In genomic region chr14:46821873-46822716, GRCm38 (mm10) we compare ENCODE assay signal across 8 mouse cellular contexts. TPM values are rescaled to one million over a fixed set of nuclear protein-coding genes. Genes with fewer than 3 reads are reported as not detected.
A peak's percentile ranks its signal among the peaks of the same experiment; 100 is the strongest.
DNase-seq lines count a peak whose midpoint lies in the region; ATAC-seq and TF ChIP-seq lines count a peak whose summit lies in the region.

Gene Gmfb (minus strand): TSS chr14:46822242.

- peak; percentile 78 for DNase-seq in 3T3-L1 (ENCODE audit: low read depth, low spot score)
- DNase-seq in adrenal gland, postnatal 4 days (ENCODE audit: low spot score in 2 of 2), result peak; percentile 93 to 95
- DNase-seq in embryonic facial prominence, embryonic 14.5 days (ENCODE audit: low spot score), result peak; percentile 96
- peak; percentile 97 to 99 for DNase-seq in heart, adult 2 months
- DNase-seq in kidney, adult 8-10 months, result peak; percentile 95 to 97
- DNase-seq in limb, embryonic 14.5 days (ENCODE audit: low spot score), result peak; percentile 87
- peak; percentile 95 for DNase-seq in midbrain, postnatal 0 days (ENCODE audit: low spot score)
- peak; percentile 89 to 96 for DNase-seq in spleen, postnatal 14 days (ENCODE audit: low spot score in 2 of 2)

- TF ChIP-seq EP300 in heart, adult 2 months (IDR thresholded peaks at IDR 0.05; ENCODE audit: insufficient read depth, low read depth, low read length), result peak; percentile 84; the same call in 1 of the 2 replicates

- no peaks in the 10 kb centered on the region for H3K9me3 ChIP-seq in embryonic facial prominence, embryonic 14.5 days (ENCODE audit: control insufficient read depth, low read length)
- no peaks in the 10 kb centered on the region for H3K9me3 ChIP-seq in limb, embryonic 14.5 days (ENCODE audit: control insufficient read depth, low read length)
- no peaks in the 10 kb centered on the region for H3K9me3 ChIP-seq in midbrain, postnatal 0 days (ENCODE audit: low read length)

- intact Hi-C loops in heart, adult 2 months (cut with DNase I), result loop anchor here (1.0 to 5.0 kb wide), 3 partner anchors 10 to 61 kb away; partner anchors contain the start of genes Cgrrf1, Cnih1 and Samd4

- ATAC-seq in embryonic facial prominence, embryonic 14.5 days (ENCODE audit: low read depth), result peak; percentile 97
- ATAC-seq in limb, embryonic 14.5 days (ENCODE audit: low FRiP score, low read depth), result peak; percentile 96
- peak; percentile 98 for ATAC-seq in midbrain, postnatal 0 days (ENCODE audit: low FRiP score)

- peaks cover 13% of the 10 kb centered on the region for H3K4me1 ChIP-seq in embryonic facial prominence, embryonic 14.5 days (ENCODE audit: control insufficient read depth, insufficient read depth, low read length)
- H3K4me1 ChIP-seq in heart, adult 2 months (ENCODE audit: control insufficient read depth, insufficient read depth, low read length), result peaks cover 6% of the 10 kb centered on the region
- H3K4me1 ChIP-seq in limb, embryonic 14.5 days (ENCODE audit: control insufficient read depth, insufficient read depth, low read length), result peaks cover 11% of the 10 kb centered on the region
- peaks cover 7% of the 10 kb centered on the region; the same call in 1 of the 2 replicates for H3K4me1 ChIP-seq in midbrain, postnatal 0 days (ENCODE audit: insufficient read depth, low read length)

- H3K4me2 ChIP-seq in embryonic facial prominence, embryonic 14.5 days (ENCODE audit: low read depth, low read length), result peak within 1 kb of the TSS; percentile 91
- H3K4me2 ChIP-seq in limb, embryonic 14.5 days (replicated peaks; ENCODE audit: low read depth, low read length, severe bottlenecking), result peak within 1 kb of the TSS; percentile 87
- H3K4me2 ChIP-seq in midbrain, postnatal 0 days (ENCODE audit: low read depth, low read length, poor library complexity, severe bottlenecking), result peak within 1 kb of the TSS; percentile 66

- 1% methylated on average over 62 of the region's 65 CpGs for WGBS in embryonic facial prominence, embryonic 14.5 days
- 1% methylated on average over 65 of the region's 65 CpGs for WGBS in heart, adult 2 months
- under 1% methylated on average over 56 of the region's 65 CpGs for WGBS in limb, embryonic 14.5 days
- WGBS in midbrain, postnatal 0 days, result under 1% methylated on average over 63 of the region's 65 CpGs

- TF ChIP-seq POLR2A in heart, adult 2 months (IDR thresholded peaks at IDR 0.05; ENCODE audit: insufficient read depth, low read depth, low read length), result peak; percentile 87
- peak; percentile 69; the same call in 1 of the 2 replicates for TF ChIP-seq POLR2A in limb, embryonic 14.5 days (IDR thresholded peaks at IDR 0.05; ENCODE audit: borderline replicate concordance, extremely low read depth, insufficient read depth, insufficient read length)

- 0 out of 2 replicates have a peak, but pooled peaks cover 4% of the 10 kb centered on the region for H3K27me3 ChIP-seq in embryonic facial prominence, embryonic 14.5 days (replicated peaks; ENCODE audit: control insufficient read depth, insufficient read depth, low read length)
- H3K27me3 ChIP-seq in heart, adult 2 months (ENCODE audit: control insufficient read depth, insufficient read depth, low read length), result no peaks in the 10 kb centered on the region
- H3K27me3 ChIP-seq in limb, embryonic 14.5 days (ENCODE audit: control insufficient read depth, insufficient read depth, low read length), result no peaks in the 10 kb centered on the region
- no peaks in the 10 kb centered on the region for H3K27me3 ChIP-seq in midbrain, postnatal 0 days (ENCODE audit: insufficient read depth, low read length)

- H3K79me2 ChIP-seq in heart, adult 2 months (replicated peaks; ENCODE audit: control insufficient read depth, insufficient read depth, low read length), result peaks cover 6% of the 10 kb centered on the region

- H3K36me3 ChIP-seq in embryonic facial prominence, embryonic 14.5 days (ENCODE audit: control insufficient read depth, insufficient read depth, low read length), result 0 out of 2 replicates have a peak, but pooled peaks cover 5% of the 10 kb centered on the region
- peaks cover 5% of the 10 kb centered on the region for H3K36me3 ChIP-seq in heart, adult 2 months (ENCODE audit: control insufficient read depth, insufficient read depth, low read length)
- peaks cover 5% of the 10 kb centered on the region for H3K36me3 ChIP-seq in limb, embryonic 14.5 days (ENCODE audit: control insufficient read depth, insufficient read depth, low read length)
- 0 out of 2 replicates have a peak, but pooled peaks cover under 1% of the 10 kb centered on the region for H3K36me3 ChIP-seq in midbrain, postnatal 0 days (ENCODE audit: insufficient read depth, low read length)

- TF ChIP-seq CTCF in heart, adult 2 months (IDR thresholded peaks at IDR 0.05), result peak; percentile 59
- TF ChIP-seq CTCF in midbrain, postnatal 0 days (IDR thresholded peaks at IDR 0.05), result peak; percentile 61

- H3K9ac ChIP-seq in embryonic facial prominence, embryonic 14.5 days (ENCODE audit: low read depth, low read length), result peak within 1 kb of the TSS; percentile 90
- H3K9ac ChIP-seq in heart, adult 2 months (ENCODE audit: low read depth, low read length), result peak within 1 kb of the TSS; percentile 84
- peak within 1 kb of the TSS; percentile 88 for H3K9ac ChIP-seq in limb, embryonic 14.5 days (ENCODE audit: low read depth, low read length, severe bottlenecking)
- H3K9ac ChIP-seq in midbrain, postnatal 0 days (replicated peaks; ENCODE audit: low read length, poor library complexity, severe bottlenecking), result peak within 1 kb of the TSS; percentile 66

- peak within 1 kb of the TSS; percentile 81 for H3K4me3 ChIP-seq in embryonic facial prominence, embryonic 14.5 days (ENCODE audit: low read depth, low read length)
- H3K4me3 ChIP-seq in heart, adult 2 months, result peak within 1 kb of the TSS; percentile 78
- H3K4me3 ChIP-seq in limb, embryonic 14.5 days (replicated peaks; ENCODE audit: low read length), result peak within 1 kb of the TSS; percentile 94
- peak within 1 kb of the TSS; percentile 52 for H3K4me3 ChIP-seq in midbrain, postnatal 0 days (ENCODE audit: low read depth, low read length)

- H3K27ac ChIP-seq in embryonic facial prominence, embryonic 14.5 days (replicated peaks; ENCODE audit: low read depth, low read length), result peak within 1 kb of the TSS; percentile 91
- peak within 1 kb of the TSS; percentile 99 for H3K27ac ChIP-seq in heart, adult 2 months
- peak within 1 kb of the TSS; percentile 88 for H3K27ac ChIP-seq in limb, embryonic 14.5 days (replicated peaks; ENCODE audit: low read depth, low read length)
- H3K27ac ChIP-seq in midbrain, postnatal 0 days (ENCODE audit: low read depth, low read length), result peak within 1 kb of the TSS; percentile 71

RNA-seq across cellular contexts. Expression of gene Gmfb, which starts in this region (rescaled TPM):
- total RNA-seq in adrenal gland, postnatal 4 days (2021), result 100 to 1,000 TPM; 106 to 108 TPM
- 85.7 and 90.0 TPM in 2 replicates for polyA plus RNA-seq in embryonic facial prominence, embryonic 14.5 days (2014; fragmentation: Nextera tagmentation; extraction: Ambion mirVana)
- total RNA-seq in heart, adult 2 months (2021), result 10 to 100 TPM; 27.4 to 33.8 TPM
- 7.5 and 17.2 TPM in 2 replicates for polyA plus RNA-seq in heart, adult 2 months (2012; rRNA removed)
- polyA plus RNA-seq in limb, embryonic 14.5 days (2012; rRNA removed), result 42.3 and 45.3 TPM in 2 replicates
- polyA plus RNA-seq in limb, embryonic 14.5 days (2014; fragmentation: Nextera tagmentation; extraction: Ambion mirVana), result 82.1 and 83.9 TPM in 2 replicates
- total RNA-seq in midbrain, postnatal 0 days (2014; rRNA removed), result 151 and 187 TPM in 2 replicates
- polyA plus RNA-seq in midbrain, postnatal 0 days (2015; fragmentation: Nextera tagmentation; extraction: Ambion mirVana), result 124 and 128 TPM in 2 replicates

Comparison
In these comparisons a context has a peak if more than half of its experiments do, and no peak if none do; other contexts are left out.
1. Peak in every context shown above with its lines: DNase-seq, ATAC-seq, H3K4me3 ChIP-seq and H3K27ac ChIP-seq.